Mouse (Mus musculus) liver, adult 2 months (tissue): Measurements from ENCODE around the gene Fblim1. TPM values are rescaled to one million over a fixed set of nuclear protein-coding genes. Genes with fewer than 3 reads are reported as not detected.
A peak's percentile ranks its signal among the peaks of the same experiment; 100 is the strongest.

Source experiments
- DNase-seq: peaks from one replicate; pipeline ENCODE4 v3.0.0-alpha.2; 2011; ENCODE audit warnings: low read depth, low spot score; ENCODE audit errors: extremely low read depth
- H3K27ac ChIP-seq: fragments of 200-500 bp; replicated peaks from 2 replicates; pipeline ENCODE4 v1.5.1; 2012; ENCODE audit warnings: low read depth, mild to moderate bottlenecking, control low read depth, inconsistent platforms, low read length; ENCODE audit not compliant: insufficient read depth
- H3K27me3 ChIP-seq: fragments of 200-500 bp; 2 replicates; pipeline ENCODE4 v1.6.1; 2012; ENCODE audit warnings: mild to moderate bottlenecking, moderate library complexity, low read length, inconsistent platforms; ENCODE audit not compliant: control insufficient read depth, insufficient read depth
- H3K36me3 ChIP-seq: fragments of 200-500 bp; 2 replicates; pipeline ENCODE4 v1.6.1; 2012; ENCODE audit warnings: low read length, inconsistent platforms; ENCODE audit not compliant: control insufficient read depth, insufficient read depth
- H3K4me1 ChIP-seq: fragments of 200-500 bp; 2 replicates; pipeline ENCODE4 v1.6.1; 2011; ENCODE audit warnings: low read length; ENCODE audit not compliant: control insufficient read depth, insufficient read depth
- H3K4me3 ChIP-seq: fragments of 200-500 bp; 2 replicates; pipeline ENCODE4 v1.5.1; 2011; ENCODE audit warnings: low read depth, mild to moderate bottlenecking, control low read depth, low read length, moderate library complexity; ENCODE audit not compliant: insufficient read depth
- H3K79me2 ChIP-seq: fragments of 200-500 bp; 2 replicates; pipeline ENCODE4 v1.6.1; 2012; ENCODE audit warnings: inconsistent platforms, mild to moderate bottlenecking, low read length, moderate library complexity; ENCODE audit not compliant: control insufficient read depth, insufficient read depth
- H3K9ac ChIP-seq: fragments of 200-500 bp; 2 replicates; pipeline ENCODE4 v1.6.1; 2012; ENCODE audit warnings: low read depth, mild to moderate bottlenecking, control low read depth, inconsistent platforms, low read length
- CTCF ChIP-seq: fragments of 200-500 bp; IDR thresholded peaks from 2 replicates; pipeline ENCODE4 v1.5.1; 2011; ENCODE audit warnings: low read depth, low read length, control low read depth
- POLR2A ChIP-seq: fragments of 200-500 bp; IDR thresholded peaks from 2 replicates; pipeline ENCODE4 v1.6.1; 2011; ENCODE audit warnings: low read length, control low read depth; ENCODE audit not compliant: insufficient read depth; ENCODE audit errors: extremely low read depth
- WGBS: fragments of 180-500 bp; shearing (Covaris S2); methylation state at CpG from one replicate; pipeline ENCODE4 v1.1.7; 2018; 5-methylcytosine and 5-hydroxymethylcytosine counted together
- polyA plus RNA-seq: library from polyadenylated mRNA; depleted of rRNA; stranded (reverse); fragments of >200 nt; gene quantifications from 2 replicates; pipeline ENCODE4 v1.2.3, GENCODE M21; 2012
- total RNA-seq: library from RNA; depleted of rRNA; stranded (reverse); fragments of >200 nt; gene quantifications from 2 replicates; pipeline ENCODE4 v1.2.3, GENCODE M21; 2014

Fblim1 gene
- total and polyA plus RNA-seq, 2 experiments, result 0.37 to 0.86 TPM

DNA sequence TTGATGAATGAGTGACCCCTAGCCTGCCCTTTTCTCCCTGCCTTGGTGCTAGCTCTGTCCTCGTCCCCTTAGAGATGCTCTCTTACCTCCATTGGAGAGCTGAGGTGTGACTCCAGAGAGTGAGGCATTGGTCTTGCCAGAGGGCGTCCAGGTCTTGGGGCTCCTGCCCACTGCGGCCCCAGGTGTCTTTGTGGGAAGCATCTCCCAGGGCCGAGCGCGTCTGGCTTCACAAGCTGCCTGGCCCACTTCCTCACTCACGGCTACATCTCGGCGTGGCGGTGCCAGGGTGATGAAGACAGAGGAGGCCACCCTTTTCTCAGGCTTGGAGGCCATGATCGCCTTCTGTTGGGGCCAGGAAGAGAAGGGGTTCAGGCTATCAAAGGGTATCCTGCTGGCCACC is 10.8 kb downstream of the Fblim1 start:
- Histone ChIP-seq H3K9ac (no peak overlapping the region), H3K4me3 (no peak overlapping the region), H3K79me2 (no peaks in the 10 kb centered on the region), H3K27me3 (peaks cover 7% of the 10 kb centered on the region; the same call in 1 of the 2 replicates), H3K27ac (no peak overlapping the region), H3K4me1 (peaks cover 3% of the 10 kb centered on the region; the same call in 1 of the 2 replicates), H3K36me3 (no peaks in the 10 kb centered on the region)
- no peak for DNase-seq
- 96% methylated on average over 11 of the region's 11 CpGs for WGBS
- no peak for TF ChIP-seq CTCF
- no peak for TF ChIP-seq POLR2A

DNA sequence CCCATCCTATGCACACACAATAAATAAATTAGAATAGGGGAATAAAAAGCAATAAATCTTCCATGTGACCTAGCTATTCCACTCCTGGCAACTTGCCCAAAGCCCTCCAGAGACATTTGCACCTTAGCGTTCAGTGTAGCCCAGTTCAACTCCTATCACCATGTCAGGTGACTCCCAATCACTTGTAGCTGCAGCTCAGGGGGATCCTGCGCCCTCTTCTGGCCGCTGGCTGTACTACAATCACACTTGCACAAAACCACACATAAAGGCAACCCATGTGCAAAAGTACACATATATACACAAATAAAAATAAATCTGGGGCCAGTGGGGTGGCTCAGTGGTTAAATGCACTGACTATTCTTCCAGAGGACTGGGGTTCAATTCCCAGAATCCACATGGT is 14.3 kb downstream of the Fblim1 start:
- H3K4me1 ChIP-seq, result no peaks in the 10 kb centered on the region
- H3K79me2 ChIP-seq, result no peaks in the 10 kb centered on the region
- H3K36me3 ChIP-seq, result no peaks in the 10 kb centered on the region
- 25% methylated on average over 3 of the region's 3 CpGs for WGBS
- TF ChIP-seq POLR2A, result no peak
- TF ChIP-seq CTCF, result peak; percentile 88
- 0 out of 2 replicates have a peak, but pooled peaks cover 2% of the 10 kb centered on the region for H3K27me3 ChIP-seq
- no peak overlapping the region for H3K9ac ChIP-seq
- DNase-seq, result no peak
- no peak overlapping the region for H3K4me3 ChIP-seq
- no peak overlapping the region for H3K27ac ChIP-seq

DNA sequence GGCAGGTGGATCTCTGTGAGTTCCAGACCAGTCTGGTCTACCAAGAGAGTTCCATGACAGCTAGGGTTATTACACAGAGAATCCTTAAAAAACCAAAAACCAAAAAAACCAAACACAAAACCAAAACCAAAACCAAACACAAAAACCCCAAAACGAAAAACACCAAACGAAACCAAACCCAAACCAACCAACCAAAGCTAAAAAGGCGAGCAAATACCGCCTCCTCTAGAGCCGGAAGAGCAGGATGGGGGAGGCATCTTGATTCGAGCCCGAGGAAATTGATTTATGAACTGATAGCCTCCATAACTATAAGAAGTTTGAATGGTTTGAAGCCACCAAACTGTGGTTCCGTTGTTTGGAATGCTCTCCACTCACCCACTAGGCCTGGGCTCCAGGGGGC is 22.0 kb downstream of the Fblim1 start:
- Histone ChIP-seq H3K9ac (no peak overlapping the region), H3K4me3 (no peak overlapping the region), H3K27ac (no peak overlapping the region), H3K79me2 (no peaks in the 10 kb centered on the region), H3K4me1 (no peaks in the 10 kb centered on the region), H3K36me3 (no peaks in the 10 kb centered on the region), H3K27me3 (no peaks in the 10 kb centered on the region)
- no peak for TF ChIP-seq CTCF
- TF ChIP-seq POLR2A, result no peak
- DNase-seq, result no peak
- WGBS, result 89% methylated on average over 8 of the region's 8 CpGs

DNA sequence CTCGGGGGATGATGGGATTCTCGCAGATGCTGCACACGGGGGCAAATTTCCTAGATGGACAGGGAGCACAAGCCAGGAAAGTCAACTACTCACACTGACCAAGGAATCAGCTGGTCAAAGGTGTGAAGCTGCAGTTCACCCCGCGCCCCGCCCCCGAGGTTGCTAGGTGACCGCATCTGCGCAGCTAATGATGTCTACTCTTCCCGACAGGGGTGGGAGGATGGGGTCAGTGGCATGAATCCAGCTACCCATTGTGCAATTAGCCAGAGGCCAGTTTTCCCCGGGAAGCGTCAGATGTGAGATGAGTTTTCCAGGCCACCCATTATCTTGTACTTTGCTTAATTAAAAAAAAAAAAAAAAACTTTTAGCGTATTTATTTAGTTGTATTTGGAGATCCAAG is 24.8 kb downstream of the Fblim1 start:
- Histone ChIP-seq H3K27ac (no peak overlapping the region), H3K4me1 (no peaks in the 10 kb centered on the region), H3K27me3 (no peaks in the 10 kb centered on the region), H3K4me3 (no peak overlapping the region), H3K79me2 (no peaks in the 10 kb centered on the region), H3K36me3 (no peaks in the 10 kb centered on the region), H3K9ac (no peak overlapping the region)
- 80% methylated on average over 13 of the region's 13 CpGs for WGBS
- no peak for TF ChIP-seq POLR2A
- TF ChIP-seq CTCF, result no peak
- DNase-seq, result no peak

DNA sequence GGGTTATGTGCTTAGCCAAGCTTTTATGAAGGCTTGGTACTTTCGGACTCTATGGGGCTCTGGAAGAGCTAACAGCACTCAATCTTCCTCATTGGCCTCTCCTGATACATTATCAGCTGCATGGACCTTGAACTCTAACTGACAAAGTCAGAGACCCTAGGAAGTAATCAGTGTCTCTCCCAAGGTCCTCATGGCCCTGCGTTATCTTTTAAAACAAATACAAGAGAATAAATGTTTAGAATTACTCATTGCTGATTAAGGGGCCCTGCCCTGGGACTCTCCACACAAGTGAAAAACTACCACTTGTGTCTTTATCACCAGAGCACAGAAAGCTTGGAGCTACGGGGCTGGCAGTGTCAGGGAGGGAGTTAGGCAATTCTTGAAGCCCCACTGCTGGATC is 27.1 kb downstream of the Fblim1 start:
- H3K79me2 ChIP-seq, result no peaks in the 10 kb centered on the region
- no peak overlapping the region for H3K27ac ChIP-seq
- peaks cover 10% of the 10 kb centered on the region for H3K4me1 ChIP-seq
- H3K36me3 ChIP-seq, result no peaks in the 10 kb centered on the region
- no peak for TF ChIP-seq CTCF
- no peak overlapping the region for H3K9ac ChIP-seq
- no peak overlapping the region for H3K4me3 ChIP-seq
- WGBS, result 35% methylated on average over 3 of the region's 3 CpGs
- H3K27me3 ChIP-seq, result no peaks in the 10 kb centered on the region
- DNase-seq, result peak; percentile 31

DNA sequence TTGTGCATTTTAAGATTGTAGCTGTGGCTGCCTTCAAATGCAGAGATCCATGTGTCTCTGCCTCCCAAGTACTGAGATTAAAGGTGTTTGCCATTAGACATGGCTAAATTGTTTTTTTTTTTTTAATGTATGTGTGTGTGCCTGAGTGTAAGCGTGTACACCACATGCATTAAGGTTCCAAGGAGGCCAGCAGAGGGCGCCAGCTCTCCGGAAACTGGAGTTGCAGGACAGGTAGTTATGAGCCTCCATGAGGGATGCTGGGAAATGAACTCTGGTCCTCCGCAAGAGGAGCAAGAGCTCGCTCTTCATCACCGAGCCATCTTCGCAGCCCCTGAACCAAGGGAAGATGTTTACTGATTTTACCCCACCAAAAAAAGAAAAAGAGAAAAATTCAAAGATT is 29.0 kb downstream of the Fblim1 start:
- no peaks in the 10 kb centered on the region for H3K36me3 ChIP-seq
- peak; percentile 33 for TF ChIP-seq CTCF
- TF ChIP-seq POLR2A, result no peak
- no peak for DNase-seq
- 97% methylated on average over 7 of the region's 7 CpGs for WGBS
- no peaks in the 10 kb centered on the region for H3K79me2 ChIP-seq
- no peak overlapping the region for H3K27ac ChIP-seq
- no peak overlapping the region for H3K4me3 ChIP-seq
- peaks cover 18% of the 10 kb centered on the region for H3K4me1 ChIP-seq
- no peaks in the 10 kb centered on the region for H3K27me3 ChIP-seq
- H3K9ac ChIP-seq, result no peak overlapping the region
